22 mouse cellular contexts compared by ENCODE assay signal in genomic region chr5:119478331-119478730, GRCm38 (mm10).
DNase-seq lines count a peak whose midpoint lies in the region; ATAC-seq and TF ChIP-seq lines count a peak whose summit lies in the region.
"Had no signal": no experiment of that assay in that cellular context is flagged by ENCODE, and none has a peak within 500 bp of the region (broad histone marks: within the 10 kb centered on the region; RNA-seq: fewer than 3 reads in every experiment).

No protein-coding gene starts in this region.

- ATAC-seq in frontal cortex, adult (ENCODE audit: low TSS enrichment) = peak; percentile 41; the same call in 1 of the 2 replicates
- ATAC-seq in midbrain, embryonic 11.5 days (ENCODE audit: low FRiP score) = no peak
- ATAC-seq in midbrain, postnatal 0 days (ENCODE audit: low FRiP score) = no peak
- 0 out of 2 replicates have a peak, but pooled peaks have one; percentile 19 for ATAC-seq in lung, embryonic 15.5 days (ENCODE audit: borderline replicate concordance, extremely low read depth, low FRiP score, low TSS enrichment)
- ATAC-seq: CD4-positive, CD25-positive, alpha-beta regulatory T cell, adult 4 months; hindbrain, postnatal 0 days; midbrain, embryonic 15.5 days had no signal

- no peak overlapping the region for H3K9ac ChIP-seq in midbrain, embryonic 11.5 days (ENCODE audit: low read length)
- no peak overlapping the region for H3K9ac ChIP-seq in midbrain, postnatal 0 days (replicated peaks; ENCODE audit: low read length, poor library complexity, severe bottlenecking)
- no peak overlapping the region for H3K9ac ChIP-seq in lung, embryonic 15.5 days
- H3K9ac ChIP-seq: heart, embryonic 13.5 days; midbrain, embryonic 15.5 days had no signal

- no peaks in the 10 kb centered on the region for H3K4me1 ChIP-seq in midbrain, embryonic 11.5 days (ENCODE audit: control insufficient read depth, insufficient read depth, low read length)
- no peaks in the 10 kb centered on the region for H3K4me1 ChIP-seq in midbrain, postnatal 0 days (ENCODE audit: insufficient read depth, low read length)
- H3K4me1 ChIP-seq in lung, embryonic 15.5 days = peaks cover 40% of the 10 kb centered on the region
- H3K4me1 ChIP-seq: heart, embryonic 13.5 days; midbrain, embryonic 15.5 days had no signal

- H3K9me3 ChIP-seq in midbrain, embryonic 11.5 days (ENCODE audit: control insufficient read depth, low read length) = no peaks in the 10 kb centered on the region
- no peaks in the 10 kb centered on the region for H3K9me3 ChIP-seq in midbrain, postnatal 0 days (ENCODE audit: low read length)
- no peaks in the 10 kb centered on the region for H3K9me3 ChIP-seq in lung, embryonic 15.5 days
- H3K9me3 ChIP-seq: limb, embryonic 10.5 days; midbrain, embryonic 15.5 days had no signal

- no peak overlapping the region for H3K4me2 ChIP-seq in midbrain, embryonic 11.5 days
- no peak overlapping the region for H3K4me2 ChIP-seq in midbrain, postnatal 0 days (ENCODE audit: low read depth, low read length, poor library complexity, severe bottlenecking)
- H3K4me2 ChIP-seq in lung, embryonic 15.5 days = no peak overlapping the region
- H3K4me2 ChIP-seq: heart, embryonic 13.5 days; midbrain, embryonic 15.5 days had no signal

- no peak for DNase-seq in frontal cortex, postnatal 10 days (ENCODE audit: low spot score in 2 of 2)
- DNase-seq in midbrain, embryonic 11.5 days (ENCODE audit: low spot score, missing footprints) = peak; percentile 54
- no peak for DNase-seq in midbrain, postnatal 0 days (ENCODE audit: low spot score)
- DNase-seq in lung, postnatal 36 days = peak; percentile 31
- DNase-seq in urinary bladder, postnatal 36 days (ENCODE audit: low spot score in 2 of 2) = no peak
- no peak for DNase-seq in natural killer cell, adult 2 months (ENCODE audit: low spot score in 2 of 2)
- DNase-seq: adrenal gland, postnatal 25 days; cerebellum, adult 11 months; cerebellum, postnatal 10 days; heart, postnatal 14 days; kidney, adult 18-20 months; liver had no signal

- 92% methylated on average over 4 of the region's 4 CpGs for WGBS in midbrain, embryonic 11.5 days
- 89% methylated on average over 4 of the region's 4 CpGs for WGBS in midbrain, postnatal 0 days
- 25% methylated on average over 4 of the region's 4 CpGs for WGBS in lung, embryonic 15.5 days

- H3K4me3 ChIP-seq in midbrain, embryonic 11.5 days (ENCODE audit: low read depth, low read length) = no peak overlapping the region
- no peak overlapping the region for H3K4me3 ChIP-seq in midbrain, postnatal 0 days (ENCODE audit: low read depth, low read length)
- no peak overlapping the region for H3K4me3 ChIP-seq in lung, embryonic 15.5 days
- H3K4me3 ChIP-seq: heart, adult 2 months; heart, embryonic 13.5 days; limb, embryonic 10.5 days; midbrain, embryonic 15.5 days; myocyte had no signal

- no peak for TF ChIP-seq CTCF in midbrain, postnatal 0 days (IDR thresholded peaks at IDR 0.05)

- H3K27ac ChIP-seq in midbrain, embryonic 11.5 days (ENCODE audit: low read depth, low read length) = no peak overlapping the region
- H3K27ac ChIP-seq in midbrain, postnatal 0 days (ENCODE audit: low read depth, low read length) = no peak overlapping the region
- peak overlapping the region; percentile 74 for H3K27ac ChIP-seq in lung, embryonic 15.5 days
- H3K27ac ChIP-seq: heart, adult 2 months; heart, embryonic 13.5 days; hindbrain, postnatal 0 days; limb, embryonic 10.5 days; midbrain, embryonic 15.5 days; stomach, postnatal 0 days had no signal

- H3K36me3 ChIP-seq in midbrain, embryonic 11.5 days (ENCODE audit: control insufficient read depth, insufficient read depth, low read length) = no peaks in the 10 kb centered on the region
- no peaks in the 10 kb centered on the region for H3K36me3 ChIP-seq in midbrain, postnatal 0 days (ENCODE audit: insufficient read depth, low read length)
- H3K36me3 ChIP-seq in lung, embryonic 15.5 days = no peaks in the 10 kb centered on the region
- H3K36me3 ChIP-seq: heart, embryonic 13.5 days; limb, embryonic 10.5 days; midbrain, embryonic 15.5 days had no signal

- no peaks in the 10 kb centered on the region for H3K27me3 ChIP-seq in midbrain, embryonic 11.5 days (ENCODE audit: control insufficient read depth, insufficient read depth, low read length)
- no peaks in the 10 kb centered on the region for H3K27me3 ChIP-seq in midbrain, postnatal 0 days (ENCODE audit: insufficient read depth, low read length)
- no peaks in the 10 kb centered on the region for H3K27me3 ChIP-seq in lung, embryonic 15.5 days
- H3K27me3 ChIP-seq: midbrain, embryonic 15.5 days had no signal

Comparison
In these comparisons a context has a peak if more than half of its experiments do, and no peak if none do; other contexts are left out.
1. DNase-seq: peak in midbrain, embryonic 11.5 days (single experiment) and lung, postnatal 36 days (single experiment); none in frontal cortex, postnatal 10 days (0 of 2), midbrain, postnatal 0 days (single experiment), urinary bladder, postnatal 36 days (0 of 2) and natural killer cell, adult 2 months (0 of 2).
2. ATAC-seq: peak in frontal cortex, adult (single experiment) and lung, embryonic 15.5 days (single experiment); none in midbrain, embryonic 11.5 days (single experiment) and midbrain, postnatal 0 days (single experiment).